Mouse (Mus musculus) heart, adult 18-20 months (tissue): ENCODE data around the gene Rnf167. TPM values are rescaled to one million over a fixed set of nuclear protein-coding genes. Genes with fewer than 3 reads are reported as not detected.

ENCODE experiments used
- DNase-seq, 2 experiments: peaks; one replicate each; pipeline ENCODE4 v3.0.0; 2021 to 2022; ENCODE audit warnings: mixed read lengths in 1 of 2
- total RNA-seq, 2 experiments: library from RNA; stranded (reverse); gene quantifications; 2 replicates each; pipeline ENCODE4 v1.2.3; 2021

The Rnf167 gene
- total RNA-seq, 2 experiments from 2014 or later, result 51.4 to 63.0 TPM

- peak in 1 of 2 experiments; percentile 6 for DNase-seq
These were observed 27.5 kb downstream of the Rnf167 start for GRCm38 (mm10) chr11:70674501-70674900.

- DNase-seq, result no peak
These were observed 31.1 kb downstream of the Rnf167 start for GRCm38 (mm10) chr11:70678092-70678491.

GRCm38 (mm10) chr11:70678576-70678975 is 31.5 kb downstream of the Rnf167 start:
- no peak for DNase-seq

DNA sequence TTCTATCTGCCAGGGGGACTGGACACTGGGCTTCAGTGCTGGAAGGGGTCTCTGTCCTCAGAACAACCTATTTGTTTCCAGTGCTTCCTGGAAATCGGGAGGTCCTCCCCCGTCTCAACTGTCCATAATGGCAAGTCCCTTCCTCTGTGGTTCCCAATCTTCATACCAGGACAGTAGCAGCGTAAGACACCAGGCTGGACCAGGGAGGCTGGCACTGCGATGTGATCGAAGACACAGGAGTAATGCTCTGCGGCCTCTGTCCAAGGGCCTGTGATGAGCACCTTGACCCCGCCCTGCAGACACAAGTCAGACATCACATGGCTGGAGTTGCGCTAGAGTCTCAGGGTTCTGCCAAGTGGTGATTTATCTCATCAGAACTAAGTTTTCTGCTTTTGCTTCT is 32.3 kb downstream of the Rnf167 start:
- DNase-seq, result peak in 1 of 2 experiments; percentile 8

DNA sequence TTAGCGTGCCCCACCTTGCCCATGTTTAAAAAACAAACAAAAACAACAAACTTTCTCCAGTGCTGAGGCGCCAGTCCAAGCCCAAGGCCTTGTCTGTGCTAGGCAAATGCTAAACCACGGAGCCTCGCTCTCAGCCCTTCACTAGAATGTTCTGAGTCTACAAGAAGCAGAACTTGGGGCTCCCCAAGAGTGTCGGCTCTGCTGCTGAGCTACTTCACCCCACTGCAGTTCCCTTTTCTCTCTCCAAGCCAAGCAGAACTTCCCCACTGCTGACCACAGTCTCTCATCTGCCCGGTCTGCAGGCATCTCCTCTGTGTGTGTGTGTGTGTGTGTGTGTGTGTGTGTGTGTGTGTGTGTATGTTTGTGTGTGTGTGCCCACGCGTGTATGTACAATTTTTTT is 32.9 kb downstream of the Rnf167 start:
- DNase-seq, result peak; percentile 22 to 70

GRCm38 (mm10) chr11:70681170-70681569 is 34.1 kb downstream of the Rnf167 start:
- no peak for DNase-seq

DNA sequence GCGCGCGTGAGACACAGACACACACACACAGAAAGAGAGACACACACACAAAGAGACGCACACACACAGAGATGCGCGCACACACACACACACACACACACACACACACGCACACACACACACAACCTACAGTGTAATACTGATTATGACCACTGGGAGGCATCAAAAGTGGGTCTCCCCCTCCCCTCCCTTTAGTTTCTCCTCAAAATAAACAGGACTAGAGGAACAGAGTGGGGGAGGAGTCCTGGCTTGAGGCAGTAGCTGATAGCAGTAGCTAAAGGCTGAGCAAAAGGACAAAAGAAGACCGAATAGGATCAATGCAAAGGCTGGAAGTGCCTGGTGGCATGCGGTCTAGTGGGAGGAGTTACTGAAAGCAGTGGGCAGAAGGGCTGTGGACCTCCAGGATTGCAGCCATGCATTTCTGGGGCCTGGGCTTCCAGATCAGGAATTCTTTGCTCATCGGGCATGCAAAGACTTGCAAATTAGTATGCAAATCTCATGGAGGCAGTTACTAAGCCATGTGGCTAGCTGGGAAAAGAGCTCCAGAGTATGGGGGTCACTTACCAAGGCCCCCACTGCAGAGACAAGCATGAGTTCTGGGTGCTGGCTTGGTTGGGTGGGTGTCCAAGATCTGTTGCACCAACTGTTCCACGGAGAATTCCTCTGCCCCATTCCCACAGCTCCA is 35.0 kb downstream of the Rnf167 start:
- no peak for DNase-seq

GRCm38 (mm10) chr11:70683640-70684039 is 36.6 kb downstream of the Rnf167 start:
- DNase-seq, result no peak

DNA sequence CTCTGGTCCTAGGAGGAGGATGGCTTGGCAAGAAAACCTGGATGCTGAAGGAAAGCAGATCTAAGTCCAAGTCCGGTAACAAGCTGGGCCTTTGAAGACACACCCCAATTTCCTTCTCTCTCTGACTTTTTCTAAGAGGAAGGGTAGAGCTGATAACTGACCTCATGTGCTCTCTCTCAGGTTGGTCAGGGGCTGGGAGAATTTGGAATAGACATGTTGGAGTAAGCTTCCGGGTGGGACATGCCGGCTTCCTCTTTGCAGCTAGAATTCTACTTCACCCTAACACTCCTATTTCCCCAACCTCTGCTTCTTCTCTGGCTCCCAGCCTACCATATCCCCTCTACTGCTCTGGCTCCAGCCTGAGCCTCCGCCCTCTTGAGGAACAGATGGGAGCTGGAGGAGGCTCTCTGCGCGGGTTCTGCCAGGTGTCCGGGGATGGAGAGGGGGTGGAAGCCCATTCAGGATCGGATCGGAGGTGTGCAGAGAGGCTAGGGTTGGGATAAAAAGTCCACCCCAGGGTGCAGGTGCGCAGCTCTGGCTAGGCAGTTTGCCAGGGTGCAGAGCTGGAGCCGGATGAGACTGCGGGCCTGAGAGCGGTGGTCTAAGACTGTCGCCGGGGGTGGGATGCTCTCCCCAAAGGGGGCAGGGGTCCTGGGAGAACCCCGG is 40.0 kb downstream of the Rnf167 start:
- DNase-seq, result peak; percentile 46 to 66

- peak; percentile 95 for DNase-seq
These were observed 40.7 kb downstream of the Rnf167 start, which contains the start of gene Camta2 for GRCm38 (mm10) chr11:70687601-70688199. TSS of gene Camta2 (minus strand) at chr11:70688105.

- peak in 1 of 2 experiments; percentile 38 for DNase-seq
These were observed 41.3 kb downstream of the Rnf167 start for GRCm38 (mm10) chr11:70688372-70688771.

DNA sequence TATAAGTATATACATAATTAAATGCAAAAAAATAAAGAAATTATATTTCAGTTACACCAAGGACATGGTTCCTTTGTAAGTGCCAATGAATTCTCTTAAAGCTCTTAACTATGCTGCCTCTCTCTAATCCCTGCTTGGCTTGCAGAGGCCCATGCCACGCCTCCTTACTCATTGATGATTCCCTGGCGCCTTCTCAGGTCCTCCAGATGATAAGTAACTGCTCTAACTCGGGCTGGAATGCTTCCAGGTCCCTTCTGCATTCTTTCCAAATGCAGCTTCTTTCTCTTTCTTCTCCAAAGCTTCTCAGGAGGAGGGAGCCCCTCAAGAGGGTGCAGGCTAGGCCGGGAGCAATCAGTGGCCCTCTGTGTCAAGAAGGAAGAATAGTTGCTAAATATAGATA is 42.5 kb downstream of the Rnf167 start:
- DNase-seq, result peak in 1 of 2 experiments; percentile 3

- DNase-seq, result no peak
These were observed 46.5 kb downstream of the Rnf167 start for GRCm38 (mm10) chr11:70693504-70693903.

DNA sequence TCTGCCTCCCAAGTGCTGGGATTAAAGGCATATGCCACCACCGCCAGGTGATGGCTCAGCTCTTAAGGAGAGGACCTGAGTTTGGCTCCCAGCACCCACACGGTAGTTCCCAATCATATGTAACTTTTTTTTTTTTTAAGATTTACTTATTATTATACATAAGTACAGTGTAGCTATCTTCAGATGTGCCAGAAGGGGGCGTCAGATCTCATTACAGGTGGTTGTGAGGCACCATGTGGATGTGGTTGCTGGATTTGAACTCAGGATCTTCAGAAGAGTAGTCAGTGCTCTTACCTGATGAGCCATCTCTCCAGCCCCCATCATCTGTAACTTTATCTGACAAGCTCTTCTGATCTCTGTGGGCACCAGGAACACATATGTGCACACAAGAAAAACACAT is 50.3 kb downstream of the Rnf167 start:
- DNase-seq, result no peak

- no peak for DNase-seq
These were observed 52.0 kb downstream of the Rnf167 start for GRCm38 (mm10) chr11:70699051-70699450.

DNA sequence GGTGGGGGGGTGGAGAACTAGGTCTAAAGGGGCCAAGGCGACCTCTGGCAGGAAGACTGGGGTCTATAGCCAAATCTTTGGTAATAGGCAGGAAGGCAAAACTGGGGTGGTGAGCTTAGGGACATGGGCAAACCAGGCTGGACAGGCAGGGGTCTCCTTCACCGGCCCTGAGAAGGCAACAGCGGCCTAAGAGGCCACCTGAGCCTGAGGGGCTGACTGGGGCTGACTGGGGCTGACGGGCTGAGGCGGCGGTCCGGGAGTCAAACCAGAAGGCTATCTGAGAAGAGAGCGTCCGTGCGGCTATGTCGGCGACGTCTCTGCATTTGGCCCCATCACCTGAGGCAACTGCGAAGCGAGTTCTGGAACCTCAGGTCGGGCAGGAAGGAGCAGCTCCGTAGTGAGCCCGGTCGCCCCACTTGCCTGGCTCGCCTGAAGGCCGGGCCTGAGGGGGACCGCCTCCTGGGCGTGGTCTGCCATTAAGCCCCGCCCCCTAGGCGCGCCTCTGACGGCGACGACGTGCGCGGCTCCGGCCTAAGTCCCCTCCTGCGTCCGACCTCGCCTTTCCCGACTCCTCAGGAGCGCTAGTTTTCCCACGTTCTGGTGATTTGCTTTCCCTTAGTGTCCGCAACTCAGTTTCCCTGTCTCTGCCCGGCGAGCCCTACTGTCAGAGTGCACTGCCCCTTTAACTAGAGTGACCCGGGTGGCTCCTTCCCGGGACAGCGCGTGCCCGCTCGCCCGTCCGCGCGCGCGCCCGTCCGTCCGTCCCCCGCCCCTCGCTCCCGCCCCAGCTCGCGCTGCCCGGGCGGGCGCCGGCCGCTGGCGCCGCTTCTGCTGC is 52.9 kb downstream of the Rnf167 start, which contains the start of the genes Inca1 and Kif1c:
TSS of gene Inca1 (minus strand) at position 434 of the 835 bp plus-strand sequence.
TSS of gene Kif1c (plus strand) at position 827 of the 835 bp plus-strand sequence.
- DNase-seq, result peak; percentile 97

DNA sequence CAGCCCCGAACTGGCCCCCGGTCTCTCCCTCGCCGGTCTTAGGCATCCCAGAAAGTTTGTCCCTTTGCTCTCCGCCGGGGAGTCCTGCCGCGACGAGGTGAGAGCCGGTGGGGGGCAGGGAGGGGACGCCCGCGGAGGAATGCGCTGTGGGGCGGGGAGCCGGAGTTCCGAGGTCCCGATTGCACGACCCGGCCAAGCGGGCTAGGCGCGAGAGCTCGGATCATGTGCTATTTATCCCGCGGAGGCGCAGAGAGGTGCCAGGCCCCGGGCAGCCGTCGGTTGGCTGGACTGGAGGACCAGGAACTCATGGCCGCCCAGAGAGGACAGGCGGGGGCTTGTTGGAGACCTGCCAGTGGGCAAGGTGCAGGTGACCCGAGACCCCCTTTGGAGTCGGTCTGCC is 53.6 kb downstream of the Rnf167 start:
- DNase-seq, result peak; percentile 86 to 88

Other genes with a start within 250 kb of the Rnf167 start
- 10 to 100 TPM; 19.0 to 19.3 TPM for gene Pelp1, start 237.2 kb upstream of the Rnf167 start, total RNA-seq
- gene Arrb2, start 214.6 kb upstream of the Rnf167 start, total RNA-seq, result 10 to 100 TPM; 11.3 to 12.5 TPM
- gene Med11, start 195.3 kb upstream of the Rnf167 start, total RNA-seq, result 1 to 10 TPM; 7.5 to 8.2 TPM
- 1 to 10 TPM; 1.7 to 2.8 TPM for gene Zmynd15, start 187.8 kb upstream of the Rnf167 start, total RNA-seq
- gene Cxcl16, start 187.3 kb upstream of the Rnf167 start, total RNA-seq, result 1 to 10 TPM; 8.3 to 9.9 TPM
- gene Tm4sf5, start 142.0 kb upstream of the Rnf167 start, total RNA-seq, result 1 to 10 TPM; 1.4 to 2.4 TPM
- gene Vmo1, start 132.6 kb upstream of the Rnf167 start, total RNA-seq, result not detected
- gene Gltpd2, start 128.0 kb upstream of the Rnf167 start, total RNA-seq, result not detected
- 100 to 1,000 TPM; 226 to 256 TPM for gene Psmb6, start 121.9 kb upstream of the Rnf167 start, total RNA-seq
- gene Gm40193, start 114.3 kb upstream of the Rnf167 start, total RNA-seq, result not detected
- gene Pld2, start 107.2 kb upstream of the Rnf167 start, total RNA-seq, result 1 to 10 TPM; 5.9 to 6.1 TPM
- 10 to 100 TPM; 41.3 to 48.0 TPM for gene Mink1, start 84.4 kb upstream of the Rnf167 start, total RNA-seq
- not detected for gene 4930544D05Rik, start 31.4 kb upstream of the Rnf167 start, total RNA-seq
- gene Chrne, start 28.0 kb upstream of the Rnf167 start, total RNA-seq, result not detected
- gene Gp1ba, start 8.1 kb upstream of the Rnf167 start, total RNA-seq, result under 1 TPM; 0.21 to 0.35 TPM
- 100 to 1,000 TPM; 619 to 711 TPM for gene Slc25a11, start 244 bp downstream of the Rnf167 start, total RNA-seq
- gene Pfn1, start 7.4 kb downstream of the Rnf167 start, total RNA-seq, result 100 to 1,000 TPM; 303 to 305 TPM
- gene Eno3, start 10.0 kb downstream of the Rnf167 start, total RNA-seq, result 1,000 to 10,000 TPM; 1,596 to 1,839 TPM
- 10 to 100 TPM; 89.3 to 93.9 TPM for gene Spag7, start 22.2 kb downstream of the Rnf167 start, total RNA-seq
- 10 to 100 TPM; 34.0 to 36.9 TPM for gene Camta2, start 40.9 kb downstream of the Rnf167 start, total RNA-seq
- gene Inca1, start 52.9 kb downstream of the Rnf167 start, total RNA-seq, result 1 to 10 TPM; 6.1 to 7.7 TPM
- 100 to 1,000 TPM; 469 to 485 TPM for gene Kif1c, start 53.3 kb downstream of the Rnf167 start, total RNA-seq
- gene Zfp3, start 117.0 kb downstream of the Rnf167 start, total RNA-seq, result 1 to 10 TPM; 7.5 to 7.7 TPM
- 1 to 10 TPM in 1 of 2 experiments, under 1 TPM in 1; 0.42 to 1.1 TPM for gene Scimp, start 165.4 kb downstream of the Rnf167 start, total RNA-seq
- 10 to 100 TPM; 37.6 to 39.0 TPM for gene Rabep1, start 197.5 kb downstream of the Rnf167 start, total RNA-seq